Mouse (Mus musculus): ENCODE results near the gene Gm20379. TPM values are rescaled to one million over a fixed set of nuclear protein-coding genes. Genes with fewer than 3 reads are reported as not detected.

The Gm20379 gene
- polyA plus RNA-seq (2014; fragmentation: Illumina TruSeq; extraction: RNeasy Lipid Tissue Mini Kit (QIAGEN cat#74804)) = not detected

DNA sequence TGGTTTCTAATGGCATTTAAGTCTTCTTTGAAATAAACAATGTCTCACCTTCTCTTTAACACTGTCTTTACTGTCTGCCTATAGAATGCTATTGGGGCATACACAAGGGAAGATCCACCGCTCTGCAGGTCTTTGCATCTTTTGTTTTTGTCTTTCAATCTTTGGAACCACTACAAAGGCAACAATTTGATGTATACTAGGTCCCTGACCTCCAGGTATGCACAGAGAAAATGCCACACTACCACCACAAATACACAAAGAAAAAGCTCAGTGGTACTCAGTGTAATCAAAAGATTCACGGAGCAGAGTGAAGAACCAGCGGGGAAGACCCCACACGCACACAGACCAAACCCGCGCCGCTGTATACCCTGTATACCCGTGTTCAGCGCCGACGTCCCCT, at the start of gene Gm20379:
Gm20379 (plus strand) TSS at position 301 of the 400 bp plus-strand sequence.

DNA sequence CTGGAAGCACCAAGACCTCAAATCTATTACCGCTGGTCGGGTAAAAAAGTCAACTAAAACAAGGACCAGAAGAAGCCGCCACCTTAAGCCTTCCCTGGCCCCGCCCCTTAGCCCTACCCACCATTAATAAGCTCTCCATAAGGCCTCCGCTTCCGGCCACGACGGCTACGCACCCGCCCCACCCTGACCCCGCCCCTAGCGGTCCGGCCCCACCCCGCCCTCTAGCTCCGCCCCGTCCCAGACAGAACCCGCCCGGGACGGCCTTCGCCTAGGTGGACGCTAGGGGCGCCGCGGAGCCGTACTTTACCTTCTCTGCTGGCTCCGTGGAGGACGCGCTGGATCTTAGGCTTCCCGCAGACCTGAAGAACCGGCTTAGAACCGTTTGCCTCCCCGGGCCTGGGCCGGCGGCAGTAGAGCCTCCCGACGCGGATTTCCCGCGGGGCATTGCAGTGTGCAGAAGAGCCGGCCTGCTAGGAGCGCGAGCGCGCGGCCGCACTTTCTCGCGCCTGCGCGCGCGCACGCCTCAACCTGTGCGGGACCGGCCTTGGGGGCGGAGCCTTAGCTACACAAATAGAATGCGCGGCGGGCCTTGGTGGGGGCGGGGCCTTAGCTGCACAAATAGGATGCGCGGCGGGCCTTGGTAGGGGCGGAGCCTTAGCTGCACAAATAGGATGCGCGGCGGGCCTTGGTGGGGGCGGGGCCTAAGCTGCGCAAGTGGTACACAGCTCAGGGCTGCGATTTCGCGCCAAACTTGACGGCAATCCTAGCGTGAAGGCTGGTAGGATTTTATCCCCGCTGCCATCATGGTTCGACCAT, 48.9 kb downstream of the Gm20379 start, which contains the start of the genes Dhfr and Msh3:
Dhfr (plus strand) TSS at position 271 of the 816 bp plus-strand sequence.
Msh3 (minus strand) TSS at position 548 of the 816 bp plus-strand sequence.

Other genes with a start within 250 kb of the Gm20379 start
- 3.0 TPM for gene Rasgrf2, start 174.3 kb upstream of the Gm20379 start, polyA plus RNA-seq (2014; fragmentation: Illumina TruSeq; extraction: RNeasy Lipid Tissue Mini Kit (QIAGEN cat#74804))
- 24.2 TPM for gene Dhfr, start 48.7 kb downstream of the Gm20379 start, polyA plus RNA-seq (2014; fragmentation: Illumina TruSeq; extraction: RNeasy Lipid Tissue Mini Kit (QIAGEN cat#74804))
- 51.6 TPM for gene Msh3, start 49.0 kb downstream of the Gm20379 start, polyA plus RNA-seq (2014; fragmentation: Illumina TruSeq; extraction: RNeasy Lipid Tissue Mini Kit (QIAGEN cat#74804))
- 0.20 TPM for gene Ankrd34b, start 119.9 kb downstream of the Gm20379 start, polyA plus RNA-seq (2014; fragmentation: Illumina TruSeq; extraction: RNeasy Lipid Tissue Mini Kit (QIAGEN cat#74804))
- 11.4 TPM for gene Fam151b, start 178.0 kb downstream of the Gm20379 start, polyA plus RNA-seq (2014; fragmentation: Illumina TruSeq; extraction: RNeasy Lipid Tissue Mini Kit (QIAGEN cat#74804))
- gene Zfyve16, start 224.9 kb downstream of the Gm20379 start, polyA plus RNA-seq (2014; fragmentation: Illumina TruSeq; extraction: RNeasy Lipid Tissue Mini Kit (QIAGEN cat#74804)) = 53.3 TPM

Measured in ovary, adult 10 weeks (tissue).